Mouse (Mus musculus) forebrain, postnatal 0 days (tissue): ENCODE data around the gene Cenpm. TPM values are rescaled to one million over a fixed set of nuclear protein-coding genes. Genes with fewer than 3 reads are reported as not detected.

ENCODE experiments used
- ATAC-seq: fragments of 200-750 bp; cut with Nextera tagmentation; 2 replicates; pipeline ENCODE4 v1.8.0; 2017; ENCODE audit warnings: mild to moderate bottlenecking, moderate library complexity
- DNase-seq: peaks from one replicate; pipeline ENCODE4 v3.0.0-alpha.2; 2015
- H3K27ac ChIP-seq: fragments of 300-500 bp; sonication (generic); 2 replicates; pipeline ENCODE4 v1.5.1; 2014; ENCODE audit warnings: low read depth, mild to moderate bottlenecking, antibody characterized with exemption, low read length, moderate library complexity, mixed read lengths
- H3K27me3 ChIP-seq: fragments of 300-500 bp; sonication (generic); 2 replicates; pipeline ENCODE4 v1.6.1; 2014; ENCODE audit warnings: mild to moderate bottlenecking, low read length, mixed read lengths; ENCODE audit not compliant: insufficient read depth
- H3K36me3 ChIP-seq: fragments of 300-500 bp; sonication (generic); 2 replicates; pipeline ENCODE4 v1.6.1; 2014; ENCODE audit warnings: mild to moderate bottlenecking, moderate library complexity; ENCODE audit not compliant: insufficient read depth
- H3K4me1 ChIP-seq: fragments of 300-500 bp; sonication (generic); 2 replicates; pipeline ENCODE4 v1.6.1; 2014; ENCODE audit warnings: antibody characterized with exemption; ENCODE audit not compliant: insufficient read depth
- H3K4me2 ChIP-seq: fragments of 300-500 bp; sonication (generic); 2 replicates; pipeline ENCODE4 v1.6.1; 2014; ENCODE audit warnings: low read depth, mild to moderate bottlenecking, moderate library complexity
- H3K4me3 ChIP-seq: fragments of 300-500 bp; sonication (generic); 2 replicates; pipeline ENCODE4 v1.5.1; 2014; ENCODE audit warnings: low read depth, low read length, mixed read lengths
- H3K9ac ChIP-seq: fragments of 300-500 bp; sonication (generic); 2 replicates; pipeline ENCODE4 v1.6.1; 2014; ENCODE audit warnings: mild to moderate bottlenecking
- H3K9me3 ChIP-seq: fragments of 300-500 bp; sonication (generic); 2 replicates; pipeline ENCODE4 v1.6.1; 2016; ENCODE audit warnings: low read length
- CTCF ChIP-seq: sonication (generic); IDR thresholded peaks from 2 replicates; pipeline ENCODE4 v1.5.1; 2016; ENCODE audit warnings: antibody characterized with exemption, control low read depth, low read depth
- WGBS: fragments of 180-500 bp; shearing (Covaris S2); extraction: QIAGEN DNeasy Blood & Tissue Kit; methylation state at CpG from one replicate; pipeline ENCODE4 v1.1.7; 2014; 5-methylcytosine and 5-hydroxymethylcytosine counted together
- polyA plus RNA-seq: library from polyadenylated mRNA; unstranded; fragments of >200 nt; fragmentation: Nextera tagmentation; extraction: Ambion mirVana; gene quantifications from 2 replicates; pipeline ENCODE4 v1.2.1, GENCODE M21; 2015
- total RNA-seq: library from RNA; depleted of rRNA; stranded (reverse); fragments of >200 nt; gene quantifications from 2 replicates; pipeline ENCODE4 v1.2.3, GENCODE M21; 2014

Gene Cenpm
- total and polyA plus RNA-seq, 2 experiments from 2014 or later, result 8.9 to 18.7 TPM

DNA sequence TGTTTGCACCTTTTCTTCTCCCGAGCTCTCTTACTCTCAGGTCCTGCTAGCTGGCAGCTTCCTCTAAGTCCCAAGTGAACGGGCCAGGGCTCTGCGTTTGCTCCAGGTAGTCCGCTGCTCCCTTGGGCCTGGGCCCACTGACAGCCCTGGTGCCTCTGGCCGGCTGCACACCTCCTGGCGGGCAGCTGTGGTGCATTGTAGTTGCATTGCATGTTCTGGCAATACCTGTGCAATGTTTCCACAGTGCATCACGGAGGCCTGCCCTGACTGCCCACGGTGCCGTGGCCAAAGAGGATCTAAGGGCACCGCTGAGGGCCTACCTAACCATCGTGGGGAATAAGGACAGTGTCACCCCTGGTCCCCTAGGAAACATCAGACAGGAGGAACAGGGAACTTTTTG lies 46.6 kb downstream of the Cenpm start:
- Histone ChIP-seq H3K4me3 (no peak overlapping the region), H3K9me3 (no peaks in the 10 kb centered on the region), H3K27ac (no peak overlapping the region), H3K27me3 (no peaks in the 10 kb centered on the region), H3K9ac (no peak overlapping the region), H3K4me2 (no peak overlapping the region), H3K4me1 (no peaks in the 10 kb centered on the region), H3K36me3 (peaks cover 93% of the 10 kb centered on the region)
- no peak for TF ChIP-seq CTCF
- WGBS, result 89% methylated on average over 11 of the region's 11 CpGs
- ATAC-seq, result no peak
- no peak for DNase-seq

GRCm38 (mm10) chr15:82197246-82197750 lies 47.2 kb downstream of the Cenpm start:
- Histone ChIP-seq H3K36me3 (peaks cover 93% of the 10 kb centered on the region), H3K4me1 (no peaks in the 10 kb centered on the region), H3K9me3 (no peaks in the 10 kb centered on the region), H3K4me3 (no peak overlapping the region), H3K27ac (no peak overlapping the region), H3K27me3 (no peaks in the 10 kb centered on the region), H3K4me2 (no peak overlapping the region), H3K9ac (no peak overlapping the region)
- WGBS, result 92% methylated on average over 10 of the region's 10 CpGs
- no peak for TF ChIP-seq CTCF
- ATAC-seq, result no peak
- no peak for DNase-seq

DNA sequence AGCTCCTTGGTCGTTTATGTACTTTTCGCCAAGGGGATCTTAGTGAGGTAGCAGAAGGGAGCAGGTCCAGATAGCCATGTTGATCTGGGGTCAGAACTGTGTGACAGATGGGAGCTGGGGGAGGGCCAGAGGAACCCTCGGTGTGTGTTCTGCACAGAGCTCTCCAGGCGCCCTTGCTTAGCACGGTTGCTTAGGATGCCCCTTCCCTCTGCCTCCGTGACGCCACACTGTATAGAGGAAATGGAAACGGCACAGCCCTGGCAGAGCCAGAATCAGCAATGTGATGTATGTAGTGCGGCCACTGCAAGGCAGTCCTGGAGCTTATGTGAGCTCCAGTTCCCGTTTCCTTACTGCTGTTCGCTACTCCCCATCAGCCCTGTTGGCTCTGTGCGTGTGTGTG lies 48.2 kb downstream of the Cenpm start:
- H3K36me3 ChIP-seq, result peaks cover 94% of the 10 kb centered on the region
- no peak overlapping the region for H3K27ac ChIP-seq
- no peak overlapping the region for H3K4me3 ChIP-seq
- H3K4me2 ChIP-seq, result no peak overlapping the region
- no peak for ATAC-seq
- no peaks in the 10 kb centered on the region for H3K9me3 ChIP-seq
- DNase-seq, result no peak
- no peaks in the 10 kb centered on the region for H3K4me1 ChIP-seq
- H3K27me3 ChIP-seq, result no peaks in the 10 kb centered on the region
- 90% methylated on average over 12 of the region's 12 CpGs for WGBS
- H3K9ac ChIP-seq, result no peak overlapping the region
- no peak for TF ChIP-seq CTCF

DNA sequence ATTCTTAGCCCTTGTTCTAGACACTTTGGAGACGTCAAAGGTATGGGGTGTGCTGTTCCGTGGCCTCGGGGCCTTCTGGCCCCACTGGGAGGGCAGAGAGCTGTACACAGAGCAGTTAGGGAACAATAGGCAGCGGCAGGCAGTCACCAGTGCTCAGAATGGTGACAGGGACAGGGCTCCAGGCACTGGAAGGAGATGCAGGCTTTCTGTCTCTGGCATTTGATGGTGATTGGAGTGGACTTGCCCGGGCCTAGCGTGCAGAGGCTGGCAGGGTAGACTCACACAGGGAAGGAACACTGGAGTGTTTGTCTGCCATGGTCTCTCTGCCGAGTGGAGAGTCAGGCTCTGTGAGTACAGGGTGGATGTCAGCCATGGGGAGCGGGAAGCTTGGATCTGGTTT lies 51.9 kb downstream of the Cenpm start:
- Histone ChIP-seq H3K4me3 (no peak overlapping the region), H3K4me2 (no peak overlapping the region), H3K27me3 (no peaks in the 10 kb centered on the region), H3K27ac (no peak overlapping the region), H3K4me1 (no peaks in the 10 kb centered on the region), H3K36me3 (peaks cover 77% of the 10 kb centered on the region), H3K9me3 (no peaks in the 10 kb centered on the region), H3K9ac (no peak overlapping the region; the same call in 1 of the 2 replicates)
- 81% methylated on average over 8 of the region's 8 CpGs for WGBS
- DNase-seq (no peak), ATAC-seq (no peak)
- TF ChIP-seq CTCF, result no peak

- TF ChIP-seq CTCF, result peak; percentile 61
- peaks cover 79% of the 10 kb centered on the region for H3K36me3 ChIP-seq
- no peak overlapping the region for H3K4me2 ChIP-seq
- no peak overlapping the region for H3K9ac ChIP-seq
- no peak overlapping the region for H3K4me3 ChIP-seq
- no peaks in the 10 kb centered on the region for H3K4me1 ChIP-seq
- DNase-seq, result peak; percentile 58
- WGBS, result 80% methylated on average over 10 of the region's 10 CpGs
- no peak overlapping the region for H3K27ac ChIP-seq
- H3K9me3 ChIP-seq, result no peaks in the 10 kb centered on the region
- H3K27me3 ChIP-seq, result no peaks in the 10 kb centered on the region
- ATAC-seq, result no peak
Observed at GRCm38 (mm10) chr15:82188481-82189240, 55.9 kb downstream of the Cenpm start.

DNA sequence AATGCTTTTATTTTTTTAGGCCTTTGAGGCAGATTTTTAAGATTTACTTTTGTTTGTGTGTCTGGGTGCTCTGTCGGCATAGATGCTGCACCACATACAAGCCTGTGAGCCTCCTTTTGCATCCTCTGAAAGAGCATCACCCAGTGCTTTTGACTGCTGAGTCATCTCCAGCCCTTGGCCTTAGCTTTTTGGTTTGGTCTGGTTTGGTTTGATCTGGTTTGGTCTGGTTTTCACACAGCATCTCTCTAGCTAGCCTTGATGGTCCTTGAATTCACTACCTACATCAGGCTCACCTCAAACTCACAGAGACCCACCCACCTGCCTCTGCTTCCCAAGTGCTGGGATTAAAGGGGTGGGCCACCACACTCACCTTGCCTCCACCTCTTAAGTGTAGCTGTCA lies 56.6 kb downstream of the Cenpm start:
- H3K27ac ChIP-seq, result no peak overlapping the region
- H3K27me3 ChIP-seq, result no peaks in the 10 kb centered on the region
- H3K36me3 ChIP-seq, result peaks cover 80% of the 10 kb centered on the region
- TF ChIP-seq CTCF, result no peak
- H3K9me3 ChIP-seq, result no peaks in the 10 kb centered on the region
- ATAC-seq, result no peak
- no peak overlapping the region for H3K9ac ChIP-seq
- no peak overlapping the region for H3K4me3 ChIP-seq
- no peak overlapping the region for H3K4me2 ChIP-seq
- 96% methylated on average over 1 of the region's 1 CpGs for WGBS
- no peak for DNase-seq
- H3K4me1 ChIP-seq, result no peaks in the 10 kb centered on the region

GRCm38 (mm10) chr15:82187401-82187800 lies 57.1 kb downstream of the Cenpm start:
- DNase-seq (no peak), ATAC-seq (no peak)
- Histone ChIP-seq H3K27ac (no peak overlapping the region), H3K4me1 (no peaks in the 10 kb centered on the region), H3K36me3 (peaks cover 80% of the 10 kb centered on the region), H3K9me3 (no peaks in the 10 kb centered on the region), H3K9ac (no peak overlapping the region), H3K27me3 (no peaks in the 10 kb centered on the region), H3K4me2 (no peak overlapping the region), H3K4me3 (no peak overlapping the region)
- 0 out of 2 replicates have a peak, but pooled peaks have one; percentile 1 for TF ChIP-seq CTCF
- WGBS, result 89% methylated on average over 4 of the region's 4 CpGs
